Mouse (Mus musculus) C2C12 (cell line): ENCODE measurements at regions not wholly inside any gene's neighbourhood (a gene's known extent, or its start where the extent isn't known, plus 50 kb on each side); places are given as distances from the start of the nearest gene placed in this dataset.

Source experiments
- H3K27me3 ChIP-seq: one replicate; pipeline ENCODE4 v1.6.1; 2011; ENCODE audit not compliant: control insufficient read depth, insufficient read depth, insufficient read length
- H3K36me3 ChIP-seq: one replicate; pipeline ENCODE4 v1.6.1; 2011; ENCODE audit not compliant: control insufficient read depth, insufficient read depth
- H3K4me3 ChIP-seq: one replicate; pipeline ENCODE4 v1.5.1; 2011; ENCODE audit warnings: mild to moderate bottlenecking, control low read depth; ENCODE audit not compliant: poor library complexity, insufficient read depth, severe bottlenecking
- H3K79me2 ChIP-seq: one replicate; pipeline ENCODE4 v1.6.1; 2011; ENCODE audit not compliant: control insufficient read depth, insufficient read depth
- H3K79me3 ChIP-seq: one replicate; pipeline ENCODE4 v1.6.1; 2011; ENCODE audit warnings: low read depth, control low read depth
- H3ac ChIP-seq: one replicate; pipeline ENCODE3; 2011; ENCODE audit warnings: low read depth; ENCODE audit not compliant: control insufficient read depth, insufficient read length
- CEBPB ChIP-seq: IDR thresholded peaks from one replicate; pipeline ENCODE4 v1.6.1; 2011; ENCODE audit warnings: low read depth, mild to moderate bottlenecking, control low read depth, moderate library complexity
- CTCF ChIP-seq: IDR thresholded peaks from one replicate; pipeline ENCODE4 v1.5.1; 2011; ENCODE audit not compliant: control insufficient read depth, insufficient read depth, insufficient read length
- FOSL1 ChIP-seq: IDR thresholded peaks from one replicate; pipeline ENCODE4 v1.8.0; 2011; ENCODE audit warnings: mild to moderate bottlenecking, low read length; ENCODE audit not compliant: poor library complexity, insufficient read depth, severe bottlenecking
- MAX ChIP-seq: IDR thresholded peaks from one replicate; pipeline ENCODE4 v1.6.1; 2011; ENCODE audit warnings: mild to moderate bottlenecking, control low read depth
- MYOD1 ChIP-seq: IDR thresholded peaks from one replicate; pipeline ENCODE4 v1.6.1; 2011; ENCODE audit warnings: low read depth; ENCODE audit not compliant: control insufficient read depth, insufficient read length
- MYOG ChIP-seq: IDR thresholded peaks from one replicate; pipeline ENCODE4 v1.6.1; 2011; ENCODE audit not compliant: control insufficient read depth, insufficient read length; ENCODE audit errors: extremely low read depth
- USF1 ChIP-seq: IDR thresholded peaks from one replicate; pipeline ENCODE4 v1.6.1; 2011; ENCODE audit warnings: low read depth, mild to moderate bottlenecking, control low read depth, moderate library complexity

DNA sequence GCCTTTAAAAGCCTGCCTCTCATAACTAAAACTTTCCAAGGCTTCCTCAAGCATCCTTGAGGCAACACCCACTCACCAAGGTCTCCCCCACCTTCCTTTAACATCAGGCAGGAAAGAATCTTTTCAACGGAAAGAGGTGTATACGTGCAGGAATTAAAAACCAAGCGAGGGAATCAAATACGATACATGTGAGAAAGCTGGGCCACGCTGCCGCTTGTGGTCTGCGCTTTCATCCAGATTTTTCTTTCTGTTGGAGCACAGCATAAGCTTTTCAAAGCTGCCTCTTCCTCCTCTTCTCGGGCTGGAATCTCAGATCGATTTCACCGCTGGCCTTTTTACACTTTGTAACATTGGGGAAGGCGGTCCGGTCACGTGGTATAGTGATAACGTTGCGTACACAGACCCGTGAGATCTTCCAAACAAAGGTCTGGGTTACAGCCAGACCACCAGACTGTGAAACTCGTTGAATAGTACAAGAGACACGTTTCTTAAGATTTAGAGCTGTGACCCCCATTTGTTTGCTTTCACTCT lies 114.4 kb upstream of the Cpsf6 start:
- Histone ChIP-seq H3K79me3 (no peaks in the 10 kb centered on the region), H3K79me2 (no peaks in the 10 kb centered on the region), H3ac (no peak overlapping the region), H3K36me3 (no peaks in the 10 kb centered on the region), H3K27me3 (no peaks in the 10 kb centered on the region), H3K4me3 (no peak overlapping the region)
- TF ChIP-seq FOSL1 (no peak), USF1 (peak; percentile 70)

DNA sequence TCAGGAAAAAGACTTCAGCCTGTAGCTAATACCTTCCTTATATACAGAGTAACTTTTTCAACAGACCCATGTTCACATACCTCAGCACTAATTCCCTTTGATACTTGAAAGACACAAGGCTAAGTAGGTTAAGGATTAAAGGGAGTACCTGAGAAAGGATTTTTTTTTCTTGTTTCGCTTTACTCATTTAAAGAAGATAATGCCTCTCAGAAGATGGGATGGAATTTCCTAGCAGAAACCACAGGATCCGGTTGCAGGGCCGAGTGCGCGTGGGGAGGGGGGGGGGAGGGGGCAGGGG lies 114.0 kb upstream of the Cpsf6 start:
- no peaks in the 10 kb centered on the region for H3K79me3 ChIP-seq
- H3K4me3 ChIP-seq, result no peak overlapping the region
- H3ac ChIP-seq, result no peak overlapping the region
- H3K79me2 ChIP-seq, result no peaks in the 10 kb centered on the region
- H3K27me3 ChIP-seq, result no peaks in the 10 kb centered on the region
- no peak for TF ChIP-seq MYOD1
- TF ChIP-seq MAX, result no peak
- no peak for TF ChIP-seq USF1
- no peak for TF ChIP-seq FOSL1
- TF ChIP-seq MYOG, result no peak
- TF ChIP-seq CEBPB, result no peak
- TF ChIP-seq CTCF, result no peak
- no peaks in the 10 kb centered on the region for H3K36me3 ChIP-seq

DNA sequence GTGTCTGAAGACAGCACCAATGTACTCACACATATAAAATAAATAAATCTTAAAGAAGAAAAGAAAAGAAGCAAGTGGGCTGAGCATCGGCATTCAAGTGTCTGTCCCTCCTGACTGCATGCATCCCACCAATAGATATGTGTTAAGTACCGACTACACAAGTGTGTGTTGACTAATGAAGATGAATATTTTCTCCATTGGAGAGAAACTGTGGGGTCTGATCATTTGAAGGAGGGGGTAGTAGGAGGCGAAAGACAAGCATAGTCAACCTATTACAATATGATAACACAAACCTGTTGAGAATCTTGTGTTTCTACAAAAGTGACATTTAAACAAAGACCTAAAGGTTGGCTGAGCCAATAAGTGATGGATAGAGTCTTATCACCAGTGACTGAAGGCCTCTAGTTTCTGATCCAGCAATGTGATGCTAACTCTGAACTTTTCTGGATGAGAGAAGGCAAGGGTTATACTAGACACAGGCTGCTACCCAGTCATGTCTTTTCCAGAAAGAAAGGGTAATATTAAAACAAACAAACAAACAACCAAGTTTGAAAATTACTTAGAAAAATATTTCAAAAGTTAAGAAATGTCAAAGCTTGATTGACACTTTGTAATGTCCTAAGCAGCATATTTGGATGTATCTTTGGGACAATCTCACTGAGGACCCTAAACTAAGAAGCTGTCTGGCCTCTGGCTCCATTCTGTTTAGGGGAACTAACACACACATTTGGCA lies 113.4 kb upstream of the Cpsf6 start:
- Histone ChIP-seq H3K4me3 (no peak overlapping the region), H3K27me3 (no peaks in the 10 kb centered on the region), H3ac (no peak overlapping the region), H3K79me3 (no peaks in the 10 kb centered on the region), H3K79me2 (no peaks in the 10 kb centered on the region), H3K36me3 (no peaks in the 10 kb centered on the region)
- TF ChIP-seq CTCF (no peak), MYOG (no peak), USF1 (no peak), MYOD1 (no peak), MAX (no peak), CEBPB (no peak), FOSL1 (no peak)

DNA sequence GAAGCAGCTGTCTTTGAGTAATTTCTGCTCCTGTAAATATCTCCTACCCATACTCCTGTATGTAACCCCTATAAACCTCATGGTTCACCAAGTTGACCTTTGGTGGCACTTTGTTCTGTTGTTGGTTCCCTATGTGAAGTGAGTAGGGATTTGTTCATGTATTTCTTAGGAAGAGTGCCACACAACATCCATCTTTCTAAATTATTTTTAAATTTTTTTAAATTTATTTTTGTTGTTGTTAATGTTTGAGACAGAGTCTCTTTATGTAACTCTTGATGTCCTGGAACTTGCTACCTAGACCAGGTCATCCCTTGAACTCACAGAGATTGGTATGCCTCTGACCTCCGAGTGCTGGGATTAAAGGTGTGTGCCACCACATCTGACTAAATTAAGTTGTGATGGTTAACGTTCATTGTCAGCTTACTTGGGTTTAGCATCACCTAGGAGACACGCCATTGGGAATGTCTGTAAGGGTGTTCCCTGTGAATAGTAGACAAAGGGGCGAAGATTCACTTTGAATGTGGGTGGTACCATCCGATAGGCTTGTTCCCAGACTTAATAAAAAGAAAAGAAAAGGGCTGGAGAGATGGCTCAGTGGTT lies 112.7 kb upstream of the Cpsf6 start:
- Histone ChIP-seq H3K36me3 (no peaks in the 10 kb centered on the region), H3K79me3 (no peaks in the 10 kb centered on the region), H3K4me3 (no peak overlapping the region), H3K79me2 (no peaks in the 10 kb centered on the region), H3K27me3 (no peaks in the 10 kb centered on the region), H3ac (no peak overlapping the region)
- TF ChIP-seq CEBPB (no peak), CTCF (no peak), MYOD1 (no peak), MAX (no peak), MYOG (no peak), USF1 (no peak), FOSL1 (no peak)

DNA sequence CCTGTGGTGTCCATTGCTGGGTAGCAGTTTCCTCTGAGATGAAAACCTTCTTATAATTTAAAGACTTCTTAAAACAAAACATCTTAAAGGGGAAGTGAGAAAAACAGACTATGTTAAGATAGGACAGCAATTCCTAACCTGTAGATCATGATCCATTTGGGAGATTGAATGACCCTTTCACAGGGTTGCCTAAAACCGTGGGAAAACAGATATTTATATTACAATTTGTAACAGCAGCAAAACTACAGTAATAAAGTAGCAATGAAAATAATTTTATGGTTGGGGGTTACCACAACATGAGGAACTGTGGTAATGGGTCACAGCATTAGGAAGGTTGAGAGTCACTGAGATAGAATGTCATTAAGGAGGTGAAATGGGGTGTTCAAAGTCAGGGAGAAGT lies 111.9 kb upstream of the Cpsf6 start:
- Histone ChIP-seq H3K79me2 (no peaks in the 10 kb centered on the region), H3K79me3 (no peaks in the 10 kb centered on the region), H3K36me3 (no peaks in the 10 kb centered on the region), H3ac (no peak overlapping the region), H3K4me3 (no peak overlapping the region), H3K27me3 (no peaks in the 10 kb centered on the region)
- TF ChIP-seq USF1 (no peak), MYOD1 (no peak), FOSL1 (no peak), MYOG (no peak), CTCF (no peak), CEBPB (no peak), MAX (no peak)

DNA sequence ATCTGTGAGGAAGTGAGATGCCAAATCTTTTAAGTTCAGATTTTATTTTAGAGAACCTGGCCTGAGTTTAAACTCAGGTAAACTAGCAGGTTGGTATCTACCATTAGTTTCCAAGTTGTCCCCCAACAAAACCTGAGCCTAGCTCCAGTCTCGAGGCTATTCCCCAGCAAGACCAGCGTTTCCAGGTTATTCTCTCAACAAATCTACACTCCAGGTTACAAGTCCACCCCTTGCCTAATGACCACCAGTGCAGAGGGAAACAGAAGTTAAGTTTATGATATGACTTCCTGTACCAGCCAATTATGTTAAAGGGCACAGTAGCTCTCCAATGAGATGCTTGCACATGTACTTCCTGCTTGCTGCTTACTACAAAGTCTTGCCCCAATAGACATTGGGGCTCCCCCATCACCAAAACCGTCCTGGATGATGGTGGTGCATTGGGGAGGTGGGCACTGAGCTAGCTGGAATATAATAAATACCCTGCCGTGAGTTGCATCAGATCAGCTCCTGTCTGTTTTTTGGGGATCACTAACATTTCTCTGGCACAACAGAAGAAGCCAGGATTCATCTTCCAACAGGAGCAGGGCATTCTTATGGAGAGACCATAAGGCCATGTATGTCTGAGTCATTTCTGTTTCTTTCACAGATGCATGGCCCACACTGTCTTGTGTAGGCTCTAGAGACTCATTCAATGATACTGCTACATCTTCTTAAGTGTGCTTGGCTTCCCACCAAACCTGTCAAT lies 111.2 kb upstream of the Cpsf6 start:
- Histone ChIP-seq H3K36me3 (no peaks in the 10 kb centered on the region), H3K79me2 (no peaks in the 10 kb centered on the region), H3K27me3 (no peaks in the 10 kb centered on the region), H3K4me3 (no peak overlapping the region), H3K79me3 (no peaks in the 10 kb centered on the region), H3ac (no peak overlapping the region)
- no peak for TF ChIP-seq MYOG
